Mouse (Mus musculus): ENCODE measurements around the gene Mag.
A peak's percentile ranks its signal among the peaks of the same experiment; 100 is the strongest.
"Not testable (repeated sequence)": the region's sequence is repeated elsewhere in the genome, so short reads cannot be mapped to it uniquely, and the experiment has no call there.

Gene Mag

DNA sequence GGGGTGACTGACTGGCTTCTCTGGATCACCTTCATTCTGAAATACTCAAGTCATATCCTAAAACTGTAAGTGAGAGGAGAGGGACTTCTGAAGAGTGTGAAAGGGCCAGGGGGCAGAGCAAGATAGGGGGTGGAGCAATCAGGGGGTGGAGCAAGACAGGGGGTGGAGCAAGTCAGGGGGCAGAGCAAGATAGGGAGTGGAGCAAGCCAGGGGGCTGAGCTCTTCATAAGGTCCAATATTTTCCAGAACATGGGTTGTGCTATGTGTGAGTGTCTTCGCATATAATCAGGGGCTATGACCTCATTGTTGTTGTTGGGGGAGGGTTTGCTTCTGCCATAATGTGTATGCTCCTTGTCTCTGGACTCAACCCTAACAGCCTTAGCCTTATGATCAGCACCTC lies 25.4 kb upstream of the Mag start:
- not testable (repeated sequence) for DNase-seq (ENCODE audit: low spot score)

DNA sequence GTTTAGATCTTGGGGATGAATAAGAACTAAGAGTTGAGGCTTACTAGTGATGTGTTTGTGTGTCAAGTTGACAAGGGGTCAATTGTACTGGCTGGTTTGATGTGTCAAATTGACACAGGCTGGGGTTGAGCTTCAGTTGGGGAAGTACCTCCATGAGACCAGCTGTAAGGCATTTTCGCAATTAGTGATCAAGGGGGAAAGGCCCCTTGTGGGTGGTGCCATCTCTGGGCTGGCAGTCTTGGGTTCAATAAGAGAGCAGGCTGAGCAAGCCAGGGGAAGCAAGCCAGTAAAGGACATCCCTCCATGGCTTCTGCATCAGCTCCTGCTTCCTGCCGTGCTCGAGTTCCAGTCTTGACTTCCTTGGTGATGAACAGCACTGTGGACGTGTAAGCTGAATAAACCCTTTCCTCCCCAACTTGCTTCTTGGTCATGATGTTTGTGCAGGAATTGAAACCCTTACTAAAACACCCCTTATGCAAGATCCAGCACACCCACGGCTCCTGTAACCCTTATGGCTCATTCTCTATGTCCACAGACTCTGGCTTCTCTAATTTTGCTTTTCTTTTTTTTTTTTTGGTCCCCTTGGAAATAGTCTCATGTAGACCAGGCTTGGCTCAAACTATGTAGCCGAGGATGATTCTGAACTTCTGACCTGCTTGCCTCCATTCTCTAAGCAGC lies 20.9 kb upstream of the Mag start:
- not testable (repeated sequence) for DNase-seq (ENCODE audit: low spot score)

DNA sequence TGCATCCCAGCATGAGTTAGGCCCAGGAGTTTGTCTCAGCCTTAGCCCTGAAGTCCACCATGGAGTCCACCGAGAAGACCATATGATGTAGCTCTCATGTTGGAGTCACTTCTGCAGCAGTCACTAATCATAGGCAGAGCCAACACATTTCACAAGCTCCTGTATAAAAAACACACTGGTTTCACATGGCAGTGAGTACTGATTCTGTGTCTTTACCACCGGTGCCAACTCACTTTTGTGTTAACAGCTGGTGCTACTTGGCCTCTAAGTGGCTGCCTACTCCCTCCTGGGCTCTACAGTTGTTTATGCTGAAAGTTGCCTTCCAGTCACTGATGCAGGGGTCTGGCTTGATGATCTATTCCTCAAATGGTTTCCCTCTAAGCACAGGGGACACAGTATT lies 9.9 kb upstream of the Mag start, which contains the start of gene Hamp2:
Hamp2 (minus strand) TSS at position 101 of the 400 bp plus-strand sequence.
- not testable (repeated sequence) for DNase-seq (ENCODE audit: low spot score)

- no peak for DNase-seq (ENCODE audit: low spot score)
Observed at GRCm38 (mm10) chr7:30924071-30924470, 9.4 kb upstream of the Mag start.

DNA sequence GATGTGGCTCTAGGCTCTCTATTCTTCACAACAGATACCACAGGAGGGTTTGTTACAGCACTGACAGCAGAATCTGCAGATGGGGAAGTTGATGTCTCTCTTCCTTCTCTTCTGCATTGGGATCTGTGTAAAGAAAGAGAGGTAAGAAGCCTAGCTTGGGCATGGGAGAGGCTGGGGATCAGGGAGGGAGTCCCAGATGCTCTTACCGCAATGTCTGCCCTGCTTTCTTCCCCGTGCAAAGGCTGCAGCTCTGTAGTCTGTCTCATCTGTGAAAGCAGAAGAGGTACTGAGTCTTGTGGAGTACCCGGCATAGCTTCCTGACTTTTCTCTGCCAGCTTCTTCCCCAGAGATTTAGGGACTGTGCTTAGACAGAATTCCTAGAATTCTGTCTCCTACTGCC lies 7.8 kb upstream of the Mag start:
- DNase-seq (ENCODE audit: low spot score): not testable (repeated sequence)

DNA sequence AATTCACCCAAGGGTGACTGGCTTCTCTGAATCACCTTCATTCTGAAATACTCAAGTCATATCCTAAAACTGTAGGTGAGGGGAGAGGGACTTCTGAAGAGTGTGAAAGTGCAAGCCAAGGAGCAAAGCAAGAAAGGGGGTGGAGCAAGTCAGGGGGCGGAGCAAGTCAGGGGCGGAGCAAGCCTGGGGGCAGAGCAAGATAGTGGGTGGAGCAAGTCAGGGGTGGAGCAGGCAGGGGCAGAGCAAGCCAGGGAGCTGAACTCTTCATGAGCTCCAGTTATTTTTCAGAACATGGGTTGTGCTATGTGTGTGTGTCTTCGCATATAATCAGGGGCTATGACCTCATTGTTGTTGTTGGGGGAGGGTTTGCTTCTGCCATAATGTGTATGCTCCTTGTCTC lies 5.5 kb upstream of the Mag start:
- DNase-seq (ENCODE audit: low spot score): no peak

- DNase-seq (ENCODE audit: low spot score): no peak
Observed at GRCm38 (mm10) chr7:30917219-30917618, 2.5 kb upstream of the Mag start.

GRCm38 (mm10) chr7:30916713-30917112 lies 2.0 kb upstream of the Mag start:
- peak; percentile 55 for DNase-seq (ENCODE audit: low spot score)

DNA sequence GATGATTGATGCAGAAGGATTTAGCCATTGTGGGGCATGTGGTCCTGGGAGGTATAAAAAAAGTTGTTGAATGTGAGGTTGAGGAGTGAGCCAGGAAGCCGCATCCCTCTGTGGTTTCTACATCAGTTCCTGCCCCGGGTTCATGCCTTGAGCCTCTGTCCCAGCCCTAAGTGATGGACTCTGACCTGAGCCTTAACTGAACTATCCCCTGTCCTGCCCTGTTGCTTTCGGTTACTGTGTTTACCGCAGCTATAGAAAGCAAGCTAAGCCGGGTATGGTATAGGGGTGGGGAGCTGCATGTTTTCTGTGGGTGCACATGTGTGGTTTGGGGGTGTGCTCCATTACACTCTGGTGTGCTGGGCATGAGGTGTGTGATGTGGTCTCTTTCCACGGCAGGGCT lies 4.9 kb downstream of the Mag start:
- DNase-seq (ENCODE audit: low spot score): no peak

- no peak for DNase-seq (ENCODE audit: low spot score)
Observed at GRCm38 (mm10) chr7:30908992-30909431, 5.7 kb downstream of the Mag start.

- DNase-seq (ENCODE audit: low spot score): no peak
Observed at GRCm38 (mm10) chr7:30908277-30908991, 6.2 kb downstream of the Mag start.

DNA sequence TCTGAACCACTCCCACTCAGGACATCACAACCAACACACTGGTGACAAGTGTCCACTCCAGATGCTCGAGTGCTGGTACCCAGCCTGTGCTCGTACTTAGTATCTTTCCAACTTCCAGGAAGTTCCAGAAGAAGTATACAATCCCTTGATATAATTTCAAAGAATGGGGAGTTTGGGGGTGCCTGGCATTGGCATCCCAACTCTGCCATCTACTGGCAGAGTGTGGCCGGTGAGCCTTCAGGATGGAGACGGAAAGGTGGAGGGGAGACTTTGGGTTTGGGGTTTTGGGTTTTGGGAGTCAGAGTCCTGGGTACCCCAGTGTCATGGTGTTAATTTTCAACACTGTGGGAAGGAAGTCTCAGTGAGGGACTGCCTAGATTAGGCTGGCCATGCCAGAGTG lies 10.6 kb downstream of the Mag start:
- no peak for DNase-seq (ENCODE audit: low spot score)

DNA sequence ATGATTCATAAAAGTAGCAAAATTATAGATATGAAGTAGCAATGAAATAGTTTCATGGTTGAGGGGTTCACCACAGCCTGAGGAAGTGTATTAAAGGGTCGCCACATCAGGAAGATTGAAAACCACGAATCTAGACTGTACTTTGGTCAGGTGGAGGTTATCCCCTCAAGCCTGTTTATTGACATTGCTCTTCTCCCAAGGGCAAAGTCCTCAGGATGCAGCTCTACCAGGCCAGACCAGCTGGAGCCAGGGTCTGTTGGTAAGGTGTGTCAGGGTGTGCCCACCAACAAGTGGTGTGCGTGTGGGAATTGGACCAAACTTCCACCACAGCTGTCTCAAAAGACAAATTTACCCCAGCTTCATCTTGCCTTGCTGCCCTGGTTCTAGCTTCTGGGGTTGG lies 19.5 kb downstream of the Mag start:
- DNase-seq (ENCODE audit: low spot score): no peak

GRCm38 (mm10) chr7:30892515-30892914 lies 22.2 kb downstream of the Mag start:
- no peak for DNase-seq (ENCODE audit: low spot score)

- no peak for DNase-seq (ENCODE audit: low spot score)
Observed at GRCm38 (mm10) chr7:30891746-30892145, 22.9 kb downstream of the Mag start.

- DNase-seq (ENCODE audit: low spot score): no peak
Observed at GRCm38 (mm10) chr7:30890681-30891080, 24.0 kb downstream of the Mag start.

- DNase-seq (ENCODE audit: low spot score): no peak
Observed at GRCm38 (mm10) chr7:30888786-30889185, 25.9 kb downstream of the Mag start.

DNA sequence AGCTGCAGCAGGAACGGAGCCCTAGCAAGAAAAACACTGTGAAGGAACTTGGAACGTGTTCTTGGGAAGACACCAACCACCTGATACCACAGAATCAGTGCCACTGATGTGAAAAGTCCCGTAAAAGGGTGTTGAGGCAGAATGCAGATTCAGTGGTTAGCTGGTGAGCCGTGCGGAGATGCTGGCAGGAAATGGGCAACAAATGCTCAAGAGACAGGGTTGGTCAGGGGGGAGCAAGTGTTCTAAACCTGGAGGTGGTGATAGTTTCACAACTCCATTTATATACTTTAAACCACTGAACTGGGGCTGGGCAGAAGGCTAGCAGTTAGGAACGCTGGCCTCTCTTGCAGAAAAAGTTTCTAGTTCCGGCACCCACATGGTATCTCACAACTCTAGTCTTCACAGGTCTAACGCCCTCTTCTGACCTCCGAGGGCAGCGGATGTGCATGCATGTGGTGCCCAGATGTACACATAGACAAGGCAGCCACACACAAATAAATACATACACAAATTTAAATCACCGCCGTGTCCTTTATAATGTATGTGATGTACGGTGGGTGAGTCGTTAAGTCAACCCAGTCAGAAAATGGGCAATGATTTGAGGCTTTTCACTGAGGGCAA lies 27.0 kb downstream of the Mag start:
- DNase-seq (ENCODE audit: low spot score): no peak

DNA sequence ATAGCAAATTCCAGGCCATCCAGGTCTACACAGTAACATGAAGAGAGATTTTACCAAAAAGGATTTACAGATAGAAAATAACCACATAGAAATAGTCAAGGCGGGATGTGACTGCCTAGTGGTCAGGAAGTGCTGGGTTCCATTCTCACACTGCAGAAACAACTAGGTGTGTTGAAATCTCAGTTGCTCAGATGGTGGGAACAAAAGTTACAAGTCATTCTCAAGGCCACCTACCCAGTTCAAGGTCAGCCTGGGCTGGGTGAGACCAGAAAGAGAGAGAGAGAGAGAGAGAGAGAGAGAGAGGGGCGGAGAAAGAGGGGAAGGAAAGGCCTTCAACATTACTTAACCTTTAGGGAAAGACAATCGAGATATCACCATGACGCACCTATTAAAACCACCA lies 27.8 kb downstream of the Mag start:
- DNase-seq (ENCODE audit: low spot score): no peak

DNA sequence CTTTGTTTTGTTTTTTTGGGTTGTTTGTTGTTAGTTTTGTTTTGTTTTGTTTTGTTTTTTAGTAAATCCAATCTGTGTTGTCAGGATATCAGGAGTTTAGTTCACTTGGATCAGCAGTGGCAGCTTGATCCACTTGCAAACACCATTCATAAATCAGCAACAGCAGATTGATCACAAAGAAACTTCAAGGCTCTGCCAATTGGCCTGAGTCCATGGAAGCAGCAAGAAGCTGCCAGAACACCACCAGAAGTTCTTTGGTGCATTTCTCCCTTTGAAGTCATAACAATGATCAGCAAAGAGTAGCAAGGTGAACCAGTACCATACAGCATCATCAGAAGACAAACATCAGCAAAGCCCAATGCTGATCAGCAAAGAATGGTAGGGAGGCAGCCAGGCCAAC lies 30.6 kb downstream of the Mag start:
- DNase-seq (ENCODE audit: low spot score): no peak

GRCm38 (mm10) chr7:30881367-30881766 lies 33.3 kb downstream of the Mag start:
- DNase-seq (ENCODE audit: low spot score): no peak

- no peak for DNase-seq (ENCODE audit: low spot score)
Observed at GRCm38 (mm10) chr7:30880176-30880575, 34.5 kb downstream of the Mag start, which contains the start of gene Cd22. Gene Cd22 (minus strand): TSS chr7:30880342.

DNA sequence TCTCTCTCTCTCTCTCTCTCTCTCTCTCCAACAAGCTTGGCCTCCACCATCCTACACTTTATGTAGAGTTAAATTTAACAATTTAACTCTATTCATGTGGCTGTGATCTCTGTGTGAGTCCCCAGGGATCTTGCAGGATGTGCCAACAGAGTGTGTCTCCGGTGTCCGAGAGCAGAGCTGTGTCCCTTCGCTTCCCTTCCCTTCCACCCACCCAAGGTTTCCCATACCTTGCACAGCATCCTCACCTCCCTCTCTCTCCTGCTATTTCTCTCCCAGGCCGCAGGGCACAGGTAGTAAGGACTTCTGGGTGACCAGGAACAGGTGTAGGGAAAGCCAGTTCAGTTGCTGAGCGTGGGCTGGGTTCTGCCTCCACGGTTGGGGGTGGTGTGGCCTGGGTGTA lies 35.7 kb downstream of the Mag start:
- no peak for DNase-seq (ENCODE audit: low spot score)

Data from layer of hippocampus, adult 11-12 months (tissue).